Mouse (Mus musculus): ENCODE results near the gene Cradd.

DNA sequence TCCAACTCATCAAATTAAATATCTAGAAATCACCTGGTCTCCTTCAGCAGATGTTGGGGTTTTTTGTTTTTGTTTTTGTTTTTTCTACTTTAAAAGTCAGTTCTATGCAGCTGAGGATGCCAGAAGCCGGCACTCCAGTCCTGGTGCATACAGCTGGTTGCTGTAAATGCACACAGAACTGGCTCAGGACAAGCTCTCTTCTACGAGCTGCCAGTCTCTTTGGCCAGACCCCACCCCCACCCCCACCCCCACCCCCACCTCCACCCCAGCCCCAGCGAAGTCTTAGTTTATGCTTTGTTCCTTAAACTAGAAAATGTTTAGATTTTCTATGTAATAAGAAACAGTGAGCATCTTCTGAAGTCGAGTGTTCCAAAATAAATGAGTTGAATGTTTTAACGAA lies 57.0 kb downstream of the Cradd start:
- TF ChIP-seq CTCF (IDR thresholded peaks at IDR 0.05; ENCODE audit: low read depth, low read length) (no peak), POLR2A (IDR thresholded peaks at IDR 0.05; ENCODE audit: extremely low read depth, insufficient read depth, low read length) (no peak)

All from liver, adult 2 months (tissue).